Mouse (Mus musculus): ENCODE data around the gene Pxdn.

Pxdn gene

DNA sequence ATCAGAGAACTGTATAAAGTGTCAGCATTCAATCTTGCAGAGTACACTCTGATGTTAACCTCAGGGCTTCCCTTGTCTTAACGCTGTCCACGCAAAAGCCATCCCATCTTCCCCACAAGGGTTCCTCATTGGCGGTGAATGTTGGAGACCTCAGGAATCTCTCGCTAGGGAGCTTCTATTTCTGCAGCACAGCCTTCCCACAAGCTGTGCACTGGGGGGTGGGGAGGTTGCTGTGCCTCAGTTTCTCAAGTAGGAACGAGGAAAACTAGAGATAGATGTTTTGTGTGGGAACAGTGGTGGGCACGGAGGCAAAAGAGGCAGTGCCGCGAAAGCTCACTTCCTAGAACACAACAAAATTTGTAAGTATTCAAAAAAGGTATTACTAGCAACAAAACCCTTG lies at the start of gene Pxdn:
Gene Pxdn (plus strand): TSS at position 301 of the 400 bp plus-strand sequence.
- DNase-seq = no peak

DNA sequence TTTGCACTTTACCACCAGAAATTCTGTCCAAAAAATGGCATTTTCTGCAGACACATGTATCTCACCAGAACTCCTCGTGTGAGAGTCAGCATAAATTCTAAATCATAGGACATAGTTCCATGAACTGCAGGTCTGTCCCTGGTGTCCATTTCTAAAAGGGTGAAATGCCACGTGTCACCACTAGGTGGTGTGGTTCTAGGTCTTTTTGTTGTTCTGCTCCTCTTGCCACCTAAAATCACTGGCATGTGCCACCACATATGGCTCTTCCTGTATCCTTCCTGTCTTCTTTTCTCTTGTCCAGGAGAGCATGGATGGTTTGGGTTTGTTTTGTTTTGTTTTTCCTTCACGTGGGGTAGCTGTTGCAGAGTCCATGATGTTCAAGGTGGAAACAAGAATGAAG lies 42.7 kb upstream of the Pxdn start:
- peak; percentile 45 for DNase-seq

DNA sequence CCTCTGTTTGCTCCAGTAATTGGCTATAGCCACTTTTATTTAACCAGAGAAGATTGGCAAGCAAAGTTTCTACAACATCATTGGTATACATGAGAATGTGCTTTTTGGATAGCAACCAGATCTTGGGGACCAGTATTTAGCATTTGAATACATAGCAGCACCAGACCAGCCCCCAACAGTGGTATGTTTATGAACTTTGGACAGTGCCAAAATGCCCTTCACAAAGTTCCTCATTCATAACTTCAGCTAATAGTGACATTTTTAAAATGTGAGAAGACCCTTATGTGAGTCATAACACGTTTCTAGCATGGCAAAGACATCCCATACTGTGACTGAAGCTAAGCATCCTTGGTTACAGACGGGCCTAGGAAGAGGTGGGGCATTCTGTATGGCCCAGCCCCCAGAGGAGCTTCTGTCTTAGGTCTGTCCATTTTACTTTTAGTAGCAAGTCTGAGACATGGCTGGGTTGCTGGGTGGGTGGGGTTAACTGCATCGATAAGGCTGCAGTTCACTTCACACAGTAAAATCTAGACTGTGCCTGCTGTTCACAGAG lies 39.8 kb upstream of the Pxdn start:
- DNase-seq = no peak

DNA sequence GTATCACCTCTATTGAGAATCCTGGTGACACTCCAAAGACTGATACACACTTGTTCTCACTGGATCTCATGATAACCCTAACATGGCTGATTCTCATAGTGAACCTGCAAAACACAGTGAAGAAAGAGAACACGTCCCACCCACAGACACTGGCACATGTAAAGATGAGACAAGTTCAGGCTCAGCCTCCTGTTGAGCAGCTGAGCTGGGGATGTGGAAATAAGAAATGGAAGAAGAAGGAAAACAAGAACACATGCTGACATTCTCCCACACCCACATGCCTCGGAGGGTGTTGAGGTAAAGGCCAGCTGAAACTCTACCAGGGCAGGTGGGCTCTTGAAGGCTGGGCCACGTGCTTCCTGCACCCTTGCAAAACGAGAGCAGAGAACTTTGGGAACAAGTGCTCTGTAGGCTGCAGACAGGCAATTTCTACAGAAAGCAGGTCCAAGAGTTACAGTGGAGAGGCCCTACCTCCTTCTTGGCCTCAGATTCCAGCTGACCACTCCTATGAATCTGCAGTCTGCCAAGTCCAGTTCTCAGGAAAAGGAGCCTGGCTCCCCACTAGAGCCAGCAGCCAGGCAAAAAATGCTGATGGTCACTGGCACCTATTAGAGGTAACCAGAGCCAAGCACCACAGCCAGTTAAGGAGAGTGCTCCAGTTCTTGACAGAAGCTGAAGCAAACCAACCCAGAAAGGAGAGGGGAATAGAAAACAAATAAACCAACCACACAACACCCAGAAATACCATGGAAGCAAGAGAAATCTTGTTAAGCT lies 33.1 kb upstream of the Pxdn start:
- DNase-seq = no peak

DNA sequence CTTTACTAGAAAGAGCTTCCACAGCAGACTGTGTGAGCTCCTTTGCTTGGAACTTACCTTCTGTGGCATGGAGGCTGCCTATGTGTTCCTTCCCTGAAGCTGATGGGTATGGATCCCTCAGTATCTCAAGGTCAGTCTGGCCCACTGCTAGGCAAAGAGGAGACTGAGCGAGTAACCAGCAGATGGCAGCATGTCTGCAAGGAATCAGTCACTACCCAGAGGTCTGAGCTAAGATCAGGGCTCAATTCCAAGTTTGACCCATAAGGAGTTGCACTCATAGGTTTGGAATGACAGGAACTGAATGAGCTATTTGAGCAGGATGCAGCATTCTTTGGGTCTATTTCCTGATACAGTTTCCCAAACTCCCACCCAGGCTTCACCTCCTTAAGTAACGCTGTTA lies 30.4 kb upstream of the Pxdn start:
- peak; percentile 71 for DNase-seq

DNA sequence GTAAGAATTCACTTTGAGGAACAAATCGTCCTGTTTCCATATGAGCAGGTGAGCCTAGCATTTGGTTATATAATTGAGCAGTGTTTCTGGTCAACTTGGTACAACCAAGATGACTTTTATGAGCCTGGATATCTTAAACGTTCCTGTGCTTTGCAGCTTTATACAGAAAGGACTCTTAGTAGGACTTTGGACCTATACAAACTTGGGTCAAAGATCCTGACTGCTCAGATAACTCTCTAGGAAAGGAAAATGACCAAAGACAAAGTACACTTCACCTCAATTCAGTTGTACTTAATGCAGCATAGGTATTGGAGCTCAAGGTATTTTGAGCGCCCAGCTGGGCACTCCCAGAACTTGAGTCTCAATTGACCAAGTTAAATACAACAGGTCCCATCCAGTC lies 21.3 kb upstream of the Pxdn start:
- DNase-seq = no peak

DNA sequence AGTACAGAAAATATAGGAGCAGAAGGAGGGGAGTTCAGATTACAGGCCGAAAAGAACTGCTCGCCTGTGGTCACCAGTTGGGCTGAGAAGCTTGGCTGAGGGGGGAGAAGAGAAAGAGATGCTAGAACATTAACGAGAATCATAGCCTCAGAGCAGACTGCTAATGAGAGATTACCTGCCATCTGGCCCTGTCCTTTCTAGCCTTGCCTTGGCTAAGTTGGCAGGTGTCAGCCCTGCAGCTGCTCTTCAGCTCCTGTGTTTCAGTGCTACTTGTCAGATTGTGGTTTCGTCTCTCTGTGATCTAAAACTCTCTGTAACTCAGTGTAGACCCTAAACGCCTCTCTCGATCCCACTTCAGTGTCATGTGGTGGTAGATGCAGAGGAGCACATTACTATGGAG lies 20.6 kb upstream of the Pxdn start:
- no peak for DNase-seq

DNA sequence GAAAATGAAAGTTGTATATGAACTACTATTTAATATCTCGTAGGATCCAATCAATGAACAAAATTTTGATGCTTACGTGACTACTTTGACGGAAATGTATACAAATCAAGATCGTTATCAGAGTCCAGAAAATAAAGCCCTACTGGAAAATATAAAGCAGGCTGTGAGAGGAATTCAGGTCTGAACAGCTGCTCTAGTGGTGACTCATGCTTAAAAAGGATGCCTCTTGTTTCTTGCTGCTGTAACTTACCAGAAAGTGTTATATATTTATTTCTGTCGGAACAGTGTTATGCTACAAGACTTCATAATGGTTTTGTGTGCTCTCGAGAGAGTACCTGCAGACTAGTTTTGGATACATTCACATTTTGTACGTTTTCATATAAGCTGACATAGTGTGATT lies 17.1 kb upstream of the Pxdn start:
- no peak for DNase-seq

DNA sequence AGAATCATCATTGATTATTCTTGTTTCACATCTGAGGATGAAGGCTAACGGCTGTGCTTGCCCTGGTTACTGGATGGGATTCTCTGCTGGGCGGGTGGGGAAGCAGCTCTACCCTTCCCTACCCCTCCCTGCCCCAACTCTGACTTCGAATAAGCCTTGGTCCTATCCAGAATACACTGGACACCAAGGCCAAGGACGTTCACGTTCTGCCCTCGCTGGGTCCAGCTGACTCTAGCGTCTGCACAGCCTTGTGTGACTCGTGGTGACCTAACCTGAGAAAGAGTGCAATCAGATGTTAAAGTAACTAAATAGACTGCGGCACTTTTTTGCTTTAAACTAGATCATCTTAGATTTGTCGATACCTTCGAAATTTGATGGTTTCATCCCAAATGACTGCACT lies 15.9 kb upstream of the Pxdn start:
- no peak for DNase-seq

DNA sequence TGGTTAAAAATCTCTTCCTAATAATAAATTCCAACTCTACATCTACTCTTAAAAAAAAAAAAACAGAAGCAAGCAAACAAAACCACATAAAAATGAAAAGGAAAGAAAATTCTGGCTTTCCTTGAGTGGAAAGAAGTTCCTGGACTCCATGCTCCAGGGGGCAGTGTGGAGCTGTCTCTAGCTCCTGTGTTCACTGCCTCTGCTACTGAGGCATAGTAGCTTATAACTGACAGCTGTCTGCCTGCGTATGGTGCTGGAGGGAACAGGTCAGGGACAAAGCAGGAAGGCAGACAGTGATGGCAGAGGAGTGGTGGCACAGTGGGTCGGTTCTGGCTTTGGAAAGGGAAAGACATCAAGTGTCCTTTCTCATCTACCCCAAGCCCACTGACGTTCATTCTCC lies 10.5 kb upstream of the Pxdn start:
- DNase-seq = peak; percentile 64

DNA sequence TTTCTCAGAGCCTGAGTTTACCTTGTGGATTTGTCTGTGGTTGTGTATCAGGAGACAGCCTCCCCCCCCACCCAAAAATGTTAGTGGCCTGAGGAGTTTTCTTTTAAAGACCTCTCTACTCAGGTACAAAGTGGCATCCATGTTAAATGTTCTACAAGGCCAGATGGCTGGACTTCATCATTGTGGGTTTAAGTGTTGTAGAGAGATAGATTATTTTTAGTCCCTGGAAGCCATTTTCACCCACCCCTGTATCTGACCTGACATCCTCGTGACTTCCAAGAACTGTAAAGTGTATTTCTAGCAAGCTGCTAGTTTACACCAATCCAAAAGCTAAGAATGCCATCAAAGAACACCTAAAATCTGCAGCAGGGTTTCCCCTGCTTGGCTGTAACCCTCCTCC lies 6.8 kb upstream of the Pxdn start:
- no peak for DNase-seq

DNA sequence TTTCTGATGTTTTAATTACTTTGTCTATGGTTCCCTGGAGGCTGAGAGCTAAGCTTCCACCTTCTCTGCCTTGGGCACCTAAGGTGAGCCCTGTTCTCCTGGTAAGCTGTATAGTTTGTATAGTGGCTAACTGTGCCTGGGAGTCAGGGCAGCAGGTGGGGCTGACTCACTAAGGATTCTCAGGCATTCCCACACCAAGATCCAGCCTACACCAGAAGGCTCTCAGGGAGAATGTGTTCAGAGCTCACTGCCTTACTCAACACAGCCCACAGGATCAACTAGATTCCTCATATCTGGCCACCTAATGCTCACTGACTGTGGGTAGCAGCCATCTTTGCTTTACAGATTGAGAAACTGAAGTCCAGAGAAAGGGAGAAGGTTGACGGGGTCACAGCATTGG lies 4.5 kb upstream of the Pxdn start:
- no peak for DNase-seq

DNA sequence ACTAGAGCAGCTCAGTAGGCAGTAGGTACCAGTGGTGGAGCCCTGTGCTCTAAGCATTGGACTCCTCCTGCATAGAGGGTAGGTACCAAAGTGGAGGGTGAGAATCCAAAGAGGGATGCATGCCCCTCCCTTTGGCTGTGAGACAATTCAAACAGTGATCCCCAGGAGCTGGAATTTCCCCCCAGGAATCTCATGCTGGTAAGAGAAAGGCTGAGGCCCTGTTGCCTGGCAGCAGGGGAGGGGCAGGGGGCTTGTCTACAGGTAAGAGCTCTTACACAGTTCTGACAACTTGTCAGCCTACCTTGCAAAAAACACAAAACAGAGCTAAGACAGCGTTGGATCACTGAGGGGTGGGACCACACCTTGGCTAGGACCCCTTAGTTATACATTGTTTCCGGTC lies 3.9 kb upstream of the Pxdn start:
- DNase-seq = no peak

DNA sequence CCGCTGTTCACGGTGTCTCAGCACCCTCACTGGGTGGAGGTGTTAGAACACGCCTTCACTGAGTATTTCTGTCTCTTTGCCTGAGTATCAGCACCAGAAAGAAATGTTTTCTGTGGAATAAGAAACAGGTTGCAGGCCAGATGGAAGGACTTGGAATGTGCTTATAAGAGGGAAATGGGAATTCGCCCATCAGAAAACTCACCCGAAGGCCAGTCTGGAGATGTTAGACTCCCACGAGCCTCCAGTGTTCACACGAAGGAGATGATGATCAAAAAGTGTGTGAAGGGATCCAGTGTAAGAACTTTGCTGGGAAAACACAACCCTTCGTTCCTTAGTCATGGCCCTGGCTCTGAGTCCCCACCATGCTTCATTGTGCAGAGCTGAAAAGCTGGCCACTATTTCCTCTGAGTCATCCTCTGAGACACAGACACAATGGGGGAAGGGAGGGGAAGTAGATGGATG lies 3.3 kb upstream of the Pxdn start:
- no peak for DNase-seq

DNA sequence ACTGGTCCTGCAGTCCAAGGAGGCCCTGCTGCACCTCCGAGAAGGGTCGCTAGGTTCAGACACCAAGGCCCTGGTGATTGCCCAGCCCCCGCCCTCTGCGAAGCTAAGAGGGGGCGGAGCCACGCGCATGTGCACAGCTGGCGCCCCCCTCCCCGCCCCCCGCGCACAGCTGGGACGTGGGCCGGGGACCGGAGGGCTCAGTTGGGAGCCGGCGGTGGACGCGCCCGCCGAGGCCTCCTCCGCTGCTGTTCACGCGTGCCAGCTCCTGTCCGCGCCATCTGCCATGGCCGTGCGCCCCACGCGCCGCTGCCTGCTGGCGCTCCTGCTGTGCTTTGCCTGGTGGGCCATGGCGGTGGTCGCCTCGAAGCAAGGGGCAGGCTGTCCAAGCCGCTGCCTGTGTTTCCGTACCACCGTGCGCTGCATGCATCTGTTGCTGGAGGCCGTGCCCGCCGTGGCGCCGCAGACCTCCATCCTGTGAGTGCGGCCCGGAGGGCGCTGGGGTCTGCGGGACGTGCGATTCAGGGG lies 505 bp downstream of the Pxdn start:
- DNase-seq = peak; percentile 46

DNA sequence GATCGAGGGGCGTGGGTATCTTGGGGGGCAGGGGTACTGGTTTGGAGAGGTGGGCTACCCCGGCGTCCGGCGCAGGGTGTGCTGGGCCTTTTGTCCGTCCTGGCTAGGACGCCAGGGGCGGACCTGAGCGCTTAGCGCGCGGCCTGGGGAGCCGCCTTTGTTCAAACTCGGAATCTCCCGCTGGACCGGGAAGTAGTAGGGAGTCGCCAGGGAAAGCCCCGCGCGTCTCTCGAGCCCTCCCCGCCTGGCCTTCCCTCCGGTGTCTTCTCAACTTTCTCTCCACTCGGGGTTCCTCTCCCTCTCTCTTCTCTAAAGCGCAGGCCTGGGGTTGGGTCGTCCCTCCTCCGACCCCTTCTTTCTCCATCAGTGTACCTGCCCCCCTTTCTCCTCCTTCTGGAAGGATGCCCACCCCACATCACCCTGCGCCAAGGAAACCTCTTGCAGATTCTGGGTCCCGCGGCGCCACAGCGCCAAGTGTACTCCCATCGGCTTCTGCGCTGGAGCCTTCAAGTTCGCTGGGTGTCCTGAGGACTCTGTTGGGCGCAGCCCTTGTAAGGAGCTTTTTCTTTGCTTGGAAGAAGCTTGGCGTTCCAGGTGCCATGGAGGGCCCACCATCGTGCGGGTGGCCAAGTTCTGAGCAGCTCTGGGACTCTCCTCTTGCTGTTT lies 1.1 kb downstream of the Pxdn start:
- peak; percentile 57 for DNase-seq

DNA sequence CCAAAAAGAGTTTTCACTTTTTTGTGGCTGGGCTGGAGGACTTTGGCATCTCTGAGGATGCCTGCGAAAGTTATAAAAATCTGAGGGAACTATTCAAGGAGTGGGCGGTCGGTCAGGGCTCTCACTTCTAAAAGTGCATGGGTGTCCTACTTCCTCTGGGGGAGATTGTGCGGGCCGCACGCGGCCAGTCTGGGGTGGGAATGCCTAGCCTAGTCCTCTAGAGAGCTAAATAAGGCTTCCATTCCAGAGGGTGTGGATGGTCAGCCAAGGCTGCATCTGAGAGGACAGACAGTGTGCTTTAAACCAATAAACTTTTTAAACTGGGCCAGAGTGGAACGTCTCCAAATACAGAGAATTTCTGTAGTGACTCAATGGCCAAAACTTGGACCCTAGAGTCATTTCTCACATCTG lies 1.9 kb downstream of the Pxdn start:
- DNase-seq = no peak

DNA sequence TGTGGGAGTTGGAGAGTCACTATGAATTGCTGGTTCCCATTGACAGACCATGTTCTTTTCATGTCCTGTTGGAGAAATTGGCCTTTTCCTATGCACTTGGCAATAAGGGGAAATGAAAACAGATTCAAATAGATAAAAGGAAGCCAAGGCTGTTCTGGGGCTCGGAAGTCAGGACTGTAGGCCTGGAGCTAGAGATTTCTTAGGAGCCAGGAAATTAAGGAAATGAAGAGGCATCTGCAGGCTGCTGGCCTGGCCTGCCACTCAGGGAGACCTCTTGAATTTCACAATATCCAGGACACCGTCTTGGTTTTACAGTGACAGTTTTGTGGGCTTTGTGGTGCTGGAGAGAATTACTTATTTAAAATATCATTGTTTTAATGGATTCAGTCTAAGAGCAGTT lies 5.0 kb downstream of the Pxdn start:
- DNase-seq = no peak

DNA sequence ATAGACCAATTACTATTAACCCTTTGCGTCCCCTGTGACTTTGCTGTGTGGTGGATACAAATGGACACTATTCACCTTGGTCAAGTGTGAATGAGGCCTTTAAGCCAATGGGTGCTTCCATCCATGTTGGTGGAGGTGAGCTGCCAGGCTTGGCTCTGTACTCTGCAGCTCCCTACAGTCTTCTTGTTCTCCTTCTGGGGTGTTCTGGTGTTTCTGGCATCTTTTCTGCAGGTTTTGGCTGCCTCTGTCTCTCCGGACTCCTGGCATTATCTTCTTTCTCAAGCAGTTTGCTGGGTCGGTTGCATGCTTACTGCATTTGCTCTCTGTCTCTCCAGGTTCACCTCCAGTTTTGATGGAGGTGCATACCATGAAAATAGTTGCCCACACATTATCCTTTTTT lies 7.2 kb downstream of the Pxdn start:
- no peak for DNase-seq

DNA sequence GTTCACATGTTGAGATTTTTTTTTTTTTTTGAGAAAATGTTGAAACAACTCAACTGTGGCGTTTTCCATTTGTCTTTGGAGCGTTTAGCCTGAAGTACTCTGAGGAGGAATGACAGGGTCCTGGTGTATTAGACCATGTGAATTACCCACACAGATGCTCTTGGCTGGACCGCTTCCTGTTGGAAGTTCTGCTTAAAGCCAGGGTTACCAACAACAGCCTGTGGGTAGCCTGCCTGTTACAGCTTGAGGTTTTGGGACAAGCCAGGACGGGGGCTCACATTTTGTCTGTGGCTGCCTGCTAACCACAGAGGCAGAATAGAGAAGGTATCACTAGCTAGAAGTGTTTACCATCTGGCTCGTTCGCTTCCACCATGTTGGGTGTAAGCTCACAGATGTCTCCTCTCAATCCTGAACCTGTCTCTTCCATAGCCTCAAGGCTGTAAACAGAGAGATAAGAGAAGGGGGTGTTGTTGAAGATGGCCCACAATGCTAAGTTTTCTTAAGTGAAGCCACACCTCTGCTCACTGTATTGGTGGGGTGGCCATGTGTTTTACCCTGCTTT lies 7.9 kb downstream of the Pxdn start:
- DNase-seq = no peak

DNA sequence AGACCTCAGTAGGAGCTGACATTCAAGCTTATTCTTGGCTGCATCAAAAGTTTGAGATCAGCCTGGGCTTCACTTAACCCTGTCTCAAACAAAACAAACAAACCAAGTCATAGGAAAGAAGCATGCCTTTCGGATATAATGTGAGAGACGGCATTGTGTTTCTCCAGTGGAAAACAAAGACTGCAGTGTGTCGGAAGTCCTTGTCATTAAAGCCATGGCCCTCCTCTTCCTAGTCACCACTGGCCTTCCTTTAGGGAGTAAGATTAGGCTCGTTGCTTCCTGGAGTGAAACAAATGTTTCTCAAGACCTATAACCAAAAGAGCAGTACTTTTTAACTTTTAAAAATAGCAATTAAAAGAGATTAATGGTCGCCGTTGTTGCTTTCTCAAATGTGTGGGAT lies 13.6 kb downstream of the Pxdn start:
- peak; percentile 41 for DNase-seq

DNA sequence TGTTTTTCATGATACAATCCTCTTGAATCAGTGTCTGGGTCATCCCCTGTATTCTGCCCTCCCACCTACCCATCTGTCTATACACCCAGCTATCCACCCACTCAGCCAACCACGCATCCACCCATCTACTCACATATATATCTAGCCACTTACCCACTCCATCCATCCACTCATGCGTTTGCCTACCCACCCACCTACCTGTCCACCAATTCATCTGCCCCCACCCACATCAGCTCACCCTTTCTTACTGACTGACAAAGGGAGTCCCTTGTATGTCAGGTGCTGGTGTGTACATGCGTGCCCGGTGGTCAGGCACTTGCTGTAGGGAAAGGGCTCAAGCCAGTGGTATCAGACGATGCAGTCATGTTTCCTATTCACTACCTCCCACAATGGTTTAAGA lies 14.1 kb downstream of the Pxdn start:
- DNase-seq = no peak

DNA sequence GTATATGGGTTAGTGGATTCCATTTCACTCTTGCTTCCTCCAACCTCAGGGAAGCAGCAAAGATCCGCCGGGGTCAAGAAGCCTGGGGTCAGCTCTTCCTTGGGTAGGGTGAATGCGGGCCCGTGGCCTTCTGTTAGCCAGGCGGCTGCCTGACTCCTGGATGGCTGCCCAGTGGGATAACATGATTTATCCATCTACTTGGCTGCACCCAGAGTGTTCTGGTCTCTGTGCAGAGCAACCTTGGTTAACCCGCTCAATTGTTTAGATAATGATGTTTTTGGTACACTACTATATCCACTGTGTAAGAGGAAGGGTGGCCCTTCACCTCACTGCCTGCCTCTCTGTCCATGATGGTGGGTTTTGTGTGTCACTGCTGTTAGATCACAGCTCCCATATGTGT lies 14.7 kb downstream of the Pxdn start:
- peak; percentile 90 for DNase-seq

DNA sequence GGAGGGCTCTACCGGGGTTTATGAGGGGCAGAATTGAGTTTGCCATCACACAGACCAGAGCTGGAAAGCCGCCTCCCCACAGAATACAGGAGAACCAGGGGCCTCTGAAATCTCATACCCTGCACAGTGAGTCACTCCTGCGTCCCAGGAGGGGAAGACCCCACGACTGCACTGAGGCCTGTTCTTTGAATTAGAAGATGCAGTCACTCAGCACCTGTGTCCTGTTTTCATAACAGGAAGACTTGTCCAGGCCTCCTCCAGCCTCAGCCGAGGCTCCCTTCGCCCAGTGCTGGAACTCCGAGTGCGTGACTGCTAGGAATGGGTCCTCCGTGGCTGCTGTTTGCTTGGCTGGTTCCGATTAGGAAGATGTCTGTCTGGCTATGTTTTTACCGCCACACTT lies 16.6 kb downstream of the Pxdn start:
- no peak for DNase-seq
